Mouse (Mus musculus): ENCODE results near the gene Tmem178b. TPM values are rescaled to one million over a fixed set of nuclear protein-coding genes. Genes with fewer than 3 reads are reported as not detected.

Tmem178b gene
- total and polyA plus RNA-seq, 3 experiments: 0.16 TPM; not detected in 2

DNA sequence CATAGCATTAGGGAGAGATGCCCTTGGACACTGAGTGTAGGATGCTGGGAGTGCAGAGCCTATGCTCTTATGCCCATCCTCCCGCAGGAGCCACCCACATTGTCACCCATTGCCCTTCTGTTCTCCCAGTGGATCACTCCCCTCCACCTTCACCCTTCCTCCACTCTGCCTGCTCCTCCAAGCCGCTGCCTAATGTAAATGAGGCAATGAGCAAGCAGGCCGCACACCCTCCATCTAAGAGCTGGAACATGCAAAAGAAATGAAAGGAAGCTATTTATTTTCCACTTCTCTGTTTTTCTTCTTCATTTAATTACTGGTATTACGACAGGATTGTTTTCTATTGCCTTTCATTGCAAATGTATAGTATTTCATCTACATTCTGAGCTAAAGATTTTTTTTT, 142.1 kb downstream of the Tmem178b start:
- H3K4me3 ChIP-seq (ENCODE audit: low read depth, low read length): no peak overlapping the region
- H3K36me3 ChIP-seq (replicated peaks): no peaks in the 10 kb centered on the region
- DNase-seq (ENCODE audit: low spot score) (no peak), ATAC-seq (ENCODE audit: extremely low read depth, insufficient number of reproducible peaks, low FRiP score, poor library complexity, severe bottlenecking) (no peak)
- TF ChIP-seq POLR2AphosphoS5 (IDR thresholded peaks at IDR 0.05; ENCODE audit: insufficient replicate concordance, low read depth, low read length) (no peak), GATA2 (IDR thresholded peaks at IDR 0.05; ENCODE audit: borderline replicate concordance, low read depth, low read length) (no peak), TAL1 (conservative IDR thresholded peaks at IDR 0.05; ENCODE audit: low read depth, low read length) (no peak), CTCF (IDR thresholded peaks at IDR 0.05; ENCODE audit: low read depth, low read length) (no peak), GATA1 (IDR thresholded peaks at IDR 0.05; ENCODE audit: borderline replicate concordance, low read length) (no peak)
- H3K4me1 ChIP-seq (ENCODE audit: insufficient read depth, low read depth, low read length): no peaks in the 10 kb centered on the region
- H3K27me3 ChIP-seq (ENCODE audit: insufficient read depth, low read length): no peaks in the 10 kb centered on the region
- H3K9me3 ChIP-seq (replicated peaks): no peaks in the 10 kb centered on the region

DNA sequence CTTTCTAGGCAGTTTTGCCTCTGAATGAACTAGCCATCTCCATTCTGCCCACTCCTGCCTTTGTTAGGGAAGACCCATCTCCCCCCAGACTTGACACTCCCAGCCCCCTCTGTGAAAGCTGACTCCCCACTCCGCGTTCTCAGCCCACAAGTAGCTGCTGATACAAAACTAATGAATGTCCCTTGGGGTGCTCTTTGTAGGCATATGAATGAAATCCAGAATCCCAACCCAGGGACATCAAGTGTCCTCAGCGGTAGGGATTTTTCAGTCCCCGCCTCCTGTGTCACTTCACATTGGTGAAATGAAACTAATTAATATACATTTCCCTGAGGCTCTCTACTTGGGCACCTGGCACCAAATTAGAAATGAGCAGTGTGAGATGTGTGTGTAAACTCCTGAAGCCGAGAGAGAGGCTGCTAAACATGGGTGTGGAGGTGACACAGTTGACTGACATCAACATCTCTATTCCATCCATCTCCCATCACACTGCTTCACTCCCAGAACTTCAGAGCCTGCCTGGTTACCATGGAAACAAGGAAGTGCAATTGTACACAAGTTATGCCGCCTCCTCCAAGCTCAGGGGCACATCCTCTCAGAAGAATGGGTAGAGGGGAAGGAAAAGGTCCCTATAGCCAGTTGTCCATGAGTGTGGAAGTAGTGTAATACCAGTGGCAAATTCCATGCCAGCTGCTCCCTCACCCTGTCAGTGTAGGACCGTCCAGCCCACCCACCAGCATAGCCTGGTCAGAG, 142.8 kb downstream of the Tmem178b start:
- TF ChIP-seq POLR2AphosphoS5 (IDR thresholded peaks at IDR 0.05; ENCODE audit: insufficient replicate concordance, low read depth, low read length) (no peak), CTCF (IDR thresholded peaks at IDR 0.05; ENCODE audit: low read depth, low read length) (no peak), GATA1 (IDR thresholded peaks at IDR 0.05; ENCODE audit: borderline replicate concordance, low read length) (no peak), TAL1 (conservative IDR thresholded peaks at IDR 0.05; ENCODE audit: low read depth, low read length) (no peak), GATA2 (IDR thresholded peaks at IDR 0.05; ENCODE audit: borderline replicate concordance, low read depth, low read length) (no peak)

DNA sequence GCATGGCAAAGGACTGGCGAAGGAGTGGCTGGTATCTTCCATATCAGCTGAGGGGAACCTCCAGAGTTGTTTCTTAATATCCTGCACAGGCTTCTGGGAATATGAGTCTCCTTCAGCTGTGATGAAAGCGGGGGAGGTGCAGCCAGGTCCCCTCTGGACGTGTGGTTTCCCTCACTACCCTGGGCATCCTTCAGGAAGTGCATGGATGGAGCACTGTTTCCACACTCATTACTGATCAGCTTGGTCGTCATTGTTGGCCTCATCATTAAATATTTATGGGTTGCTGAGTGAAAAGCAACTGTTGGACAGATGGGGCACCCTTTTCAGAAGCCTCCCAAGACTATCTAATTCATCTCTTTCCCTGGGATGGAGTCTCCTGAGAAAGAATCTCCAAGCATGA, 146.3 kb downstream of the Tmem178b start:
- ATAC-seq (ENCODE audit: extremely low read depth, insufficient number of reproducible peaks, low FRiP score, poor library complexity, severe bottlenecking) (no peak), DNase-seq (ENCODE audit: low spot score) (no peak)
- no peak for TF ChIP-seq CTCF (IDR thresholded peaks at IDR 0.05; ENCODE audit: low read depth, low read length)
- no peaks in the 10 kb centered on the region for H3K9me3 ChIP-seq (replicated peaks)
- no peaks in the 10 kb centered on the region for H3K36me3 ChIP-seq (replicated peaks)
- no peak overlapping the region for H3K4me3 ChIP-seq (ENCODE audit: low read depth, low read length)
- no peaks in the 10 kb centered on the region for H3K27me3 ChIP-seq (ENCODE audit: insufficient read depth, low read length)
- no peaks in the 10 kb centered on the region for H3K4me1 ChIP-seq (ENCODE audit: insufficient read depth, low read depth, low read length)

More for the DNA sequence above, 142.8 kb downstream of the Tmem178b start:
- DNase-seq (ENCODE audit: low spot score) (no peak), ATAC-seq (ENCODE audit: extremely low read depth, insufficient number of reproducible peaks, low FRiP score, poor library complexity, severe bottlenecking) (no peak)
- no peaks in the 10 kb centered on the region for H3K36me3 ChIP-seq (replicated peaks)
- H3K27me3 ChIP-seq (ENCODE audit: insufficient read depth, low read length): no peaks in the 10 kb centered on the region
- H3K9me3 ChIP-seq (replicated peaks): no peaks in the 10 kb centered on the region
- H3K4me1 ChIP-seq (ENCODE audit: insufficient read depth, low read depth, low read length): no peaks in the 10 kb centered on the region
- no peak overlapping the region for H3K4me3 ChIP-seq (ENCODE audit: low read depth, low read length)

DNA sequence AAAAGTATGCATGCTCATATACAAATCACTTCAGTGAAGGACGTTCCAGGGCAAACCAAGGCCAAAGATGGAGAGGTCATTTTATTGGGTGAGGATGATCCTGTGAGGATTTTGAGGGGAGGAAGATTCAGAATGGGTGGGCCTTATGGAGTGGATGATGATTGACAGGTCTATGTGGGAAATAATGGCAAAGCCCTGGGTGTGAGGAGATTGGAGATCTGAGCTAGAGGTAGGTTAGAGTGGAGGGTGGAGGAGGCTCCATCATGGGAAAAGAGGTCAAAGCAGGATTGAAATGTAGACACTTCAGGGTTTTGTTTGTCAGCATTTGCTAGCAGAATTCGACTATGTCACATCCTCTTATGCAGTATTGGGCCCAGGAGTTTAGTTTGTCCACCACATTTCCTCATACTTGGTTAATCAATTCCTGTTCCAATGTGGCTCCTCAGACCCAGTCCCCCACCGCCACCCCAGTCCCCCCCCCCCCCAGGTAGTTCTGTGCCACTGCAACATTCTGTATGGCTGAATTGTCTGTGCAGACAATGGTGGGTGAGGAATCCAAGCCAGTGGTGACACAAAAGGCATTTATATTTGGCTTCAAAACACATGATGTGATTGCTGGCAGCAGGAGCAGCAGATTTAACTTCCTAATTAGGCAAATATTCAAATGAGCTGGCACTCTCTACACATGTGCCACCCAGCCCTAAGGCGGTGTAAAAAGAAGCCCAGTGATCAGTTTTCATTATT, 150.7 kb downstream of the Tmem178b start:
- TF ChIP-seq POLR2AphosphoS5 (IDR thresholded peaks at IDR 0.05; ENCODE audit: insufficient replicate concordance, low read depth, low read length): no peak
- TF ChIP-seq CTCF (IDR thresholded peaks at IDR 0.05; ENCODE audit: low read depth, low read length): no peak
- TF ChIP-seq TAL1 (conservative IDR thresholded peaks at IDR 0.05; ENCODE audit: low read depth, low read length): no peak
- no peak for TF ChIP-seq GATA1 (IDR thresholded peaks at IDR 0.05; ENCODE audit: borderline replicate concordance, low read length)
- TF ChIP-seq GATA2 (IDR thresholded peaks at IDR 0.05; ENCODE audit: borderline replicate concordance, low read depth, low read length): no peak
- no peak for ATAC-seq (ENCODE audit: extremely low read depth, insufficient number of reproducible peaks, low FRiP score, poor library complexity, severe bottlenecking)

DNA sequence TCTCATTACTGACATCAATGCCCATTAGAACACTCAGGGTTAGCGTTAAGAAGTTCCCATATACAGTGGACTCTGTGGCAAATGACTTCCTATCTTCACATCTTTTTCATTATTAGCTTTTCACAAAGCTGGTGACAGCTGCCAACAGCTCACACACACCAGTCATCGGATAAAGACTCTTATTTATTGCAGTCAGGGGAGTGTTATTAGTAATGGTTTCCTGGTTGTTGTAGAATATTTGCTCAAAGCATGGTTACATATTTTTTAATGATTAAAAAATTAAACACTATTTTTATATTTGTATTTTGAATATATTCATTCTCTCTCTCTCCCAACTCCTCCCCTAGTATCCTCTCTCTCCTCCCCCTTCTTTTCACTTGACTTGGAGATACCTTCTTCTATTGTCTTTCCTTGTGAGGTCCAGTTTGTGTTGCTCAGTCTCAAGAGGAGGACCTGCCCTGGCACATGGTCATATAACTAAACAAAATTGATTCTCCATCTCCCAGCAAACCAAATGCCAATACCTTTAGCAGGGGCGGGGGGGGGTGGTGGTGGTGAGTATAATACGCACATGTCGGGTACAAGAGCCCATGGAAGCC, 151.4 kb downstream of the Tmem178b start:
- H3K36me3 ChIP-seq (replicated peaks): no peaks in the 10 kb centered on the region
- H3K27me3 ChIP-seq (ENCODE audit: insufficient read depth, low read length): no peaks in the 10 kb centered on the region
- H3K4me1 ChIP-seq (ENCODE audit: insufficient read depth, low read depth, low read length): no peaks in the 10 kb centered on the region
- TF ChIP-seq CTCF (IDR thresholded peaks at IDR 0.05; ENCODE audit: low read depth, low read length): no peak
- TF ChIP-seq POLR2AphosphoS5 (IDR thresholded peaks at IDR 0.05; ENCODE audit: insufficient replicate concordance, low read depth, low read length): no peak
- no peak for TF ChIP-seq TAL1 (conservative IDR thresholded peaks at IDR 0.05; ENCODE audit: low read depth, low read length)
- no peak for TF ChIP-seq GATA2 (IDR thresholded peaks at IDR 0.05; ENCODE audit: borderline replicate concordance, low read depth, low read length)
- TF ChIP-seq GATA1 (IDR thresholded peaks at IDR 0.05; ENCODE audit: borderline replicate concordance, low read length): no peak
- no peak overlapping the region for H3K4me3 ChIP-seq (ENCODE audit: low read depth, low read length)
- ATAC-seq (ENCODE audit: extremely low read depth, insufficient number of reproducible peaks, low FRiP score, poor library complexity, severe bottlenecking) (no peak), DNase-seq (ENCODE audit: low spot score) (no peak)
- H3K9me3 ChIP-seq (replicated peaks): no peaks in the 10 kb centered on the region

More for the DNA sequence above, 150.7 kb downstream of the Tmem178b start:
- H3K4me1 ChIP-seq (ENCODE audit: insufficient read depth, low read depth, low read length): no peaks in the 10 kb centered on the region
- no peaks in the 10 kb centered on the region for H3K27me3 ChIP-seq (ENCODE audit: insufficient read depth, low read length)
- H3K36me3 ChIP-seq (replicated peaks): no peaks in the 10 kb centered on the region
- DNase-seq (ENCODE audit: low spot score): no peak
- no peak overlapping the region for H3K4me3 ChIP-seq (ENCODE audit: low read depth, low read length)
- no peaks in the 10 kb centered on the region for H3K9me3 ChIP-seq (replicated peaks)

DNA sequence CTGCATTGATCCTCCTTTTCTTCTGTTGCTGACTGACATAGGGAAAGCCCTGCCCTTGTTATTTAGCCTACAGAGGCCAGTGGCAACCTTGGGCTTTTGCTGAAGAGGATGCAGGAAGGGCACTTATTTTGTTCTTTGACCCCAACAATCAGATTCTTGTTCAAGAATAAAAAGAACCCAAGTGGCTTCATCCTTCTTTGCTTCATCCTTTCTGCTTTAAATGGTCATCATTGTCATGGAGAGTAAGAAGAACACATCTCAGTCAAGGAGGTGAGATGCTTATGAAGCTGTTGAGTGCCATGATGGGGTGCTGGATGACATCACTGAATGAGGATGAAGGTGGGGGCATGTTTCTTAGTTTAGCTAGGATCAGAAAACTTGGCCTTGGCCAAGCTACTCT, 159.8 kb downstream of the Tmem178b start:
- Histone ChIP-seq H3K36me3 (replicated peaks) (no peaks in the 10 kb centered on the region), H3K27me3 (ENCODE audit: insufficient read depth, low read length) (0 out of 2 replicates have a peak, but pooled peaks cover 2% of the 10 kb centered on the region), H3K9me3 (replicated peaks) (no peaks in the 10 kb centered on the region), H3K4me1 (ENCODE audit: insufficient read depth, low read depth, low read length) (no peaks in the 10 kb centered on the region), H3K4me3 (ENCODE audit: low read depth, low read length) (no peak overlapping the region)
- no peak for ATAC-seq (ENCODE audit: extremely low read depth, insufficient number of reproducible peaks, low FRiP score, poor library complexity, severe bottlenecking)
- TF ChIP-seq POLR2AphosphoS5 (IDR thresholded peaks at IDR 0.05; ENCODE audit: insufficient replicate concordance, low read depth, low read length) (no peak), GATA2 (IDR thresholded peaks at IDR 0.05; ENCODE audit: borderline replicate concordance, low read depth, low read length) (no peak)
- DNase-seq (ENCODE audit: low spot score): no peak
